Mouse (Mus musculus): Measurements from ENCODE around the gene Pot1b. TPM values are rescaled to one million over a fixed set of nuclear protein-coding genes. Genes with fewer than 3 reads are reported as not detected.

The Pot1b gene
- polyA plus RNA-seq (2012; rRNA removed): 23.4 and 28.9 TPM in 2 replicates

GRCm38 (mm10) chr17:55711984-55712811, at the start of gene Pot1b:
TSS of gene Pot1b (minus strand) at chr17:55712628.

DNA sequence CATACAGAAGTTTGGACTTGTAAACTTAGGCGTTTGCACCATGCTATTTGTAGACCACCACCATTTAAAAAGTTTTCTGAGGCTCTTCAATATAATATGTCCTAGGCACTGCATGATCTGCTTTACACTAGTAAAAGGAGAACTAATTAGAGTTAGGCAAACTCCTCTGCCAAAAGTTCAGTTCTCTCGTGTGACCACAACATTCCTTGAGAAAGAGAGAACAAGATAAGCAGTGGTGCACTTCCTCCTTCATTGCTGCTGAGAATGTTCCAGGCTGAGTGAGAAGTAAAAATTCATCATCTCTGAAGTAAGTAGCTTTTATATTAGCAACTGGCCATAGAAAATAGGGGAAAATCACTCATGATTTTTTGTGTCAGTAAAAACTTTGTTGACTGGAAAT, 37.4 kb upstream of the Pot1b start, which contains the start of gene Adgre4:
Gene Adgre4 (plus strand): TSS at position 199 of the 400 bp plus-strand sequence.

DNA sequence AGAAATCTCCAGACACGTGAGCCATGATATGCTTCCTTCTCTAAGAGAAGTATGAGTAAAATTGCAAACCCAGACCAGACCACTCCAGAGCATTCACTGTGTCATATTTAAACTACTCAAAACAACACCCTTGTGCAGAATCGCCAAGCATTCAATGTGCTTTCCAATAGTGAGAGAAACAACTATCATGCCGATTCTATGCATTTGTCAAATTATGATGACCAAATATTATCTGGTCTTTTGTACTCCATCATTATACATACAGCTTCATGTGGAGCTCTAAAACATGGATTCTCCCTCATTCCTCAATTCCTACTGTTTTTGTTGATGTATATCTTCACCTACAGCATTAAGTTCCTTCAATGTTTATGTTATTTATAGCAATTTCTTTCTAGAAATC, 87.3 kb downstream of the Pot1b start, which contains the start of gene Vmn2r118:
Gene Vmn2r118 (minus strand): TSS at position 101 of the 400 bp plus-strand sequence.

Other genes starting within 250 kb of the Pot1b start
- 0.01 TPM in 1 of 2 replicates, not detected in the other for gene Vmn2r118, start 87.4 kb downstream of the Pot1b start, polyA plus RNA-seq (2012; rRNA removed)
- gene Adgre4, start 37.4 kb upstream of the Pot1b start, polyA plus RNA-seq (2012; rRNA removed): 0.07 and 0.08 TPM in 2 replicates
- gene Zfp119a, start 166.3 kb upstream of the Pot1b start, polyA plus RNA-seq (2012; rRNA removed): 2.8 and 4.9 TPM in 2 replicates
- 6.1 and 10.3 TPM in 2 replicates for gene Zfp959, start 179.5 kb upstream of the Pot1b start, polyA plus RNA-seq (2012; rRNA removed)
- 2.0 and 3.3 TPM in 2 replicates for gene Zfp119b, start 236.9 kb upstream of the Pot1b start, polyA plus RNA-seq (2012; rRNA removed)
- 1.7 and 2.3 TPM in 2 replicates for gene Ebi3, start 240.0 kb upstream of the Pot1b start, polyA plus RNA-seq (2012; rRNA removed)
- 18.2 and 21.1 TPM in 2 replicates for gene Yju2, start 246.5 kb upstream of the Pot1b start, polyA plus RNA-seq (2012; rRNA removed)

Data from central nervous system, embryonic 11.5 days (tissue).